Mouse (Mus musculus) ES-Bruce4 (cell line): ENCODE measurements around the gene Umodl1.

Experiments used
- CTCF ChIP-seq: IDR thresholded peaks from one replicate; pipeline ENCODE4 v1.8.1; 2011; ENCODE audit warnings: low read depth, low read length
- EP300 ChIP-seq: IDR thresholded peaks from 2 replicates; pipeline ENCODE4 v1.6.1; 2011; ENCODE audit warnings: low read depth, low read length; ENCODE audit not compliant: insufficient read depth
- POLR2A ChIP-seq: IDR thresholded peaks from one replicate; pipeline ENCODE4 v1.8.1; 2011; ENCODE audit warnings: low read length; ENCODE audit not compliant: insufficient read depth

- no peak for TF ChIP-seq CTCF
- TF ChIP-seq POLR2A = no peak
- no peak for TF ChIP-seq EP300
Observed at GRCm38 (mm10) chr17:30930827-30931226, 23.6 kb upstream of the Umodl1 start.
